Mouse (Mus musculus) erythroblast, embryonic 14.5 days (primary cell): ENCODE results near the gene Atp6ap1l.

ENCODE experiments used
- GATA1 ChIP-seq: IDR thresholded peaks from 2 replicates; pipeline ENCODE4 v1.6.1; 2012; ENCODE audit warnings: low read length, inconsistent platforms, mixed read lengths
- TAL1 ChIP-seq: IDR thresholded peaks from 3 replicates; pipeline ENCODE4 v1.6.1; 2012; ENCODE audit warnings: low read length, inconsistent platforms, mixed read lengths

GRCm38 (mm10) chr13:90852727-90853630 is 52.2 kb downstream of the Atp6ap1l start:
- TF ChIP-seq GATA1 (no peak), TAL1 (no peak)
